Mouse (Mus musculus) erythroblast, embryonic 14.5 days (primary cell): ENCODE measurements at regions not wholly inside any gene's neighbourhood (a gene's known extent, or its start where the extent isn't known, plus 50 kb on each side); places are given as distances from the start of the nearest gene placed in this dataset.
"Not testable (repeated sequence)": the region's sequence is repeated elsewhere in the genome, so short reads cannot be mapped to it uniquely, and the experiment has no call there.

Experiments
- GATA1 ChIP-seq: IDR thresholded peaks from 2 replicates; pipeline ENCODE4 v1.6.1; 2012; ENCODE audit warnings: low read length, inconsistent platforms, mixed read lengths
- TAL1 ChIP-seq: IDR thresholded peaks from 3 replicates; pipeline ENCODE4 v1.6.1; 2012; ENCODE audit warnings: low read length, inconsistent platforms, mixed read lengths

DNA sequence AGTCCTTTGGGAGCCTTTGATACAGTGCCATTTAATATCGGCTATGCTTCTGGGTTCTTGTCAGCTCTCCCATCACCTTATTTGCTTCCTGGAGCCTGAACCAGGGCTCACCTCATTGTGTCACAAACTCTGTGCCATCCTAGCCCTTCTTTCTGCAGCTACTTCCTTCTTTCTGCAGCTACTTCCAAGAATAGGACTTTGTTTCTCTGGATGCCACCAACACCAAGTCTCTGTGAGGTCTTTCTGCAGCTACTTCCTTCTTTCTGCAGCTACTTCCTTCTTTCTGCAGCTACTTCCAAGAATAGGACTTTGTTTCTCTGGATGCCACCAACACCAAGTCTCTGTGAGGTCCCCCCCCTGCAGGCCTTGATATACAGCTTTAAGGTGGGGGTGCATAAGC is 107.8 kb downstream of the Adra2a start:
- not testable (repeated sequence) for TF ChIP-seq GATA1, TAL1
